Mouse (Mus musculus): ENCODE measurements at regions not wholly inside any gene's neighbourhood (a gene's known extent, or its start where the extent isn't known, plus 50 kb on each side); places are given as distances from the start of the nearest gene placed in this dataset.
A peak's percentile ranks its signal among the peaks of the same experiment; 100 is the strongest.

GRCm38 (mm10) chr6:101904234-101905028, 526.7 kb upstream of the Pdzrn3 start:
- no peak overlapping the region for H3K27ac ChIP-seq (ENCODE audit: low read length)
- no peaks in the 10 kb centered on the region for H3K9me3 ChIP-seq (replicated peaks; ENCODE audit: control insufficient read depth, low read length)
- no peak overlapping the region for H3K9ac ChIP-seq (ENCODE audit: low read length)
- 48% methylated on average over 2 of the region's 2 CpGs for WGBS
- ATAC-seq (replicated peaks; ENCODE audit: extremely low read depth, insufficient read depth, low FRiP score): no peak
- no peaks in the 10 kb centered on the region for H3K36me3 ChIP-seq (ENCODE audit: control insufficient read depth, insufficient read depth)
- H3K4me3 ChIP-seq (ENCODE audit: low read length): no peak overlapping the region
- no peaks in the 10 kb centered on the region for H3K4me1 ChIP-seq (ENCODE audit: control insufficient read depth, insufficient read depth, low read length)
- no peaks in the 10 kb centered on the region for H3K27me3 ChIP-seq (ENCODE audit: control insufficient read depth, insufficient read depth, low read length)
- H3K4me2 ChIP-seq (ENCODE audit: low read depth, low read length): no peak overlapping the region

GRCm38 (mm10) chr6:101902276-101902675, 524.6 kb upstream of the Pdzrn3 start:
- Histone ChIP-seq H3K4me2 (ENCODE audit: low read depth, low read length) (no peak overlapping the region), H3K4me3 (ENCODE audit: low read length) (no peak overlapping the region), H3K36me3 (ENCODE audit: control insufficient read depth, insufficient read depth) (no peaks in the 10 kb centered on the region), H3K4me1 (ENCODE audit: control insufficient read depth, insufficient read depth, low read length) (no peaks in the 10 kb centered on the region), H3K9me3 (replicated peaks; ENCODE audit: control insufficient read depth, low read length) (no peaks in the 10 kb centered on the region), H3K27me3 (ENCODE audit: control insufficient read depth, insufficient read depth, low read length) (no peaks in the 10 kb centered on the region), H3K9ac (ENCODE audit: low read length) (no peak overlapping the region), H3K27ac (ENCODE audit: low read length) (no peak overlapping the region)
- WGBS: 67% methylated on average over 2 of the region's 2 CpGs
- no peak for ATAC-seq (replicated peaks; ENCODE audit: extremely low read depth, insufficient read depth, low FRiP score)

GRCm38 (mm10) chr6:101898544-101898943, 520.8 kb upstream of the Pdzrn3 start:
- Histone ChIP-seq H3K27me3 (ENCODE audit: control insufficient read depth, insufficient read depth, low read length) (no peaks in the 10 kb centered on the region), H3K4me2 (ENCODE audit: low read depth, low read length) (no peak overlapping the region), H3K4me3 (ENCODE audit: low read length) (no peak overlapping the region), H3K27ac (ENCODE audit: low read length) (peak overlapping the region; percentile 65), H3K9me3 (replicated peaks; ENCODE audit: control insufficient read depth, low read length) (no peaks in the 10 kb centered on the region), H3K9ac (ENCODE audit: low read length) (no peak overlapping the region), H3K36me3 (ENCODE audit: control insufficient read depth, insufficient read depth) (no peaks in the 10 kb centered on the region), H3K4me1 (ENCODE audit: control insufficient read depth, insufficient read depth, low read length) (0 out of 2 replicates have a peak, but pooled peaks cover 2% of the 10 kb centered on the region)
- WGBS: 49% methylated on average over 4 of the region's 4 CpGs
- peak; percentile 98 for ATAC-seq (replicated peaks; ENCODE audit: extremely low read depth, insufficient read depth, low FRiP score)

GRCm38 (mm10) chr6:101890655-101891054, 513.0 kb upstream of the Pdzrn3 start:
- H3K4me3 ChIP-seq (ENCODE audit: low read length): no peak overlapping the region
- H3K9ac ChIP-seq (ENCODE audit: low read length): no peak overlapping the region
- H3K4me2 ChIP-seq (ENCODE audit: low read depth, low read length): no peak overlapping the region
- no peaks in the 10 kb centered on the region for H3K9me3 ChIP-seq (replicated peaks; ENCODE audit: control insufficient read depth, low read length)
- ATAC-seq (replicated peaks; ENCODE audit: extremely low read depth, insufficient read depth, low FRiP score): no peak
- H3K4me1 ChIP-seq (ENCODE audit: control insufficient read depth, insufficient read depth, low read length): no peaks in the 10 kb centered on the region
- no peak overlapping the region for H3K27ac ChIP-seq (ENCODE audit: low read length)
- H3K36me3 ChIP-seq (ENCODE audit: control insufficient read depth, insufficient read depth): no peaks in the 10 kb centered on the region
- no peaks in the 10 kb centered on the region for H3K27me3 ChIP-seq (ENCODE audit: control insufficient read depth, insufficient read depth, low read length)

GRCm38 (mm10) chr6:101882938-101883337, 505.2 kb upstream of the Pdzrn3 start:
- Histone ChIP-seq H3K27me3 (ENCODE audit: control insufficient read depth, insufficient read depth, low read length) (no peaks in the 10 kb centered on the region), H3K4me1 (ENCODE audit: control insufficient read depth, insufficient read depth, low read length) (peaks cover 6% of the 10 kb centered on the region; the same call in 1 of the 2 replicates), H3K4me3 (ENCODE audit: low read length) (no peak overlapping the region), H3K27ac (ENCODE audit: low read length) (no peak overlapping the region), H3K9ac (ENCODE audit: low read length) (no peak overlapping the region), H3K4me2 (ENCODE audit: low read depth, low read length) (no peak overlapping the region), H3K36me3 (ENCODE audit: control insufficient read depth, insufficient read depth) (no peaks in the 10 kb centered on the region), H3K9me3 (replicated peaks; ENCODE audit: control insufficient read depth, low read length) (no peaks in the 10 kb centered on the region)
- 35% methylated on average over 4 of the region's 4 CpGs for WGBS
- ATAC-seq (replicated peaks; ENCODE audit: extremely low read depth, insufficient read depth, low FRiP score): no peak; the same call in 1 of the 2 replicates

- H3K4me1 ChIP-seq (ENCODE audit: control insufficient read depth, insufficient read depth, low read length): no peaks in the 10 kb centered on the region
- H3K4me3 ChIP-seq (ENCODE audit: low read length): no peak overlapping the region
- no peak overlapping the region for H3K27ac ChIP-seq (ENCODE audit: low read length)
- H3K9ac ChIP-seq (ENCODE audit: low read length): no peak overlapping the region
- H3K36me3 ChIP-seq (ENCODE audit: control insufficient read depth, insufficient read depth): no peaks in the 10 kb centered on the region
- no peak overlapping the region for H3K4me2 ChIP-seq (ENCODE audit: low read depth, low read length)
- no peak for ATAC-seq (replicated peaks; ENCODE audit: extremely low read depth, insufficient read depth, low FRiP score)
- H3K9me3 ChIP-seq (replicated peaks; ENCODE audit: control insufficient read depth, low read length): no peaks in the 10 kb centered on the region
- no peaks in the 10 kb centered on the region for H3K27me3 ChIP-seq (ENCODE audit: control insufficient read depth, insufficient read depth, low read length)
- WGBS: 74% methylated on average over 1 of the region's 1 CpGs
These were observed 497.2 kb upstream of the Pdzrn3 start for GRCm38 (mm10) chr6:101874894-101875293.

DNA sequence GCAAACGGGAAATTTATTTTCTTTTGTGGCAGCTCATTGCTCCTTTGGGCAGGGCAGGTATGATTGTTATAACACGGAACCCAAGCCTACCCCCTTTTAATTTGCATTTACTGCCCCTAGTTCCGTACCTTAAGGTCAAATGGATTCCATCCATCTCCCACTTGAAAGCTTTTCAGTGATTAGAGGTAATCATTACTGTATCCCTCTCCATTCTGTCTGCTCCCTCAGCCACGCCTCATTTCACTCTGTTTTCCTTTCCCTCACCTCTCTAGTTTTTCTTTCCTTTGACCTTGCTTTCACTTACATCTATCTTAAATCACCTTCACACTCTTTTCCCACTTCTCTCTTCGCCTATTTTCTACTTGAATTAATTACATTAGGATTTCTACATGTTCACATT, 481.2 kb upstream of the Pdzrn3 start:
- no peak for ATAC-seq (replicated peaks; ENCODE audit: extremely low read depth, insufficient read depth, low FRiP score)
- no peaks in the 10 kb centered on the region for H3K27me3 ChIP-seq (ENCODE audit: control insufficient read depth, insufficient read depth, low read length)
- H3K9ac ChIP-seq (ENCODE audit: low read length): no peak overlapping the region
- no peak overlapping the region for H3K4me2 ChIP-seq (ENCODE audit: low read depth, low read length)
- no peak overlapping the region for H3K4me3 ChIP-seq (ENCODE audit: low read length)
- 66% methylated on average over 5 of the region's 5 CpGs for WGBS
- H3K36me3 ChIP-seq (ENCODE audit: control insufficient read depth, insufficient read depth): no peaks in the 10 kb centered on the region
- H3K4me1 ChIP-seq (ENCODE audit: control insufficient read depth, insufficient read depth, low read length): no peaks in the 10 kb centered on the region
- no peak overlapping the region for H3K27ac ChIP-seq (ENCODE audit: low read length)
- no peaks in the 10 kb centered on the region for H3K9me3 ChIP-seq (replicated peaks; ENCODE audit: control insufficient read depth, low read length)

DNA sequence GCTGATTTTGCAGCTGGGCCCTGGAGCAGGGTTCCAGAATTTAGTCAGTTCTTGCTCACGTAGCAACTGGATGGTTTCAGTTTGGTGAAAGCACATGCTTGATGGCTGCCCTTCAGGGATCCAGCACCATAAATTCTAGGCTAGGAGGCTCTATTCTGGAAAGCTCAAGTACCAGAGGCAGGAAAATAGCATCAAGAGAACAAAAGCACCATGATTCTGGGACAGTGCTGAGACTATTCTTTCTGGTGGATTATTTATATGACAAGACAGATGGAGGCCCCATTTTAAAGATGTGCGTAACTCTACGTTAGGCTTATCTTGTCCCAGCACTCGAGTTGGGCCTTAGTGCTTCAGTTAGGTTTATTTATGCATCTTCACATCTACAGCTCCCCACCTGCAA, 463.0 kb upstream of the Pdzrn3 start:
- Histone ChIP-seq H3K9me3 (replicated peaks; ENCODE audit: control insufficient read depth, low read length) (peaks cover 4% of the 10 kb centered on the region; the same call in 1 of the 2 replicates), H3K36me3 (ENCODE audit: control insufficient read depth, insufficient read depth) (no peaks in the 10 kb centered on the region), H3K27me3 (ENCODE audit: control insufficient read depth, insufficient read depth, low read length) (no peaks in the 10 kb centered on the region), H3K4me2 (ENCODE audit: low read depth, low read length) (no peak overlapping the region), H3K9ac (ENCODE audit: low read length) (no peak overlapping the region), H3K27ac (ENCODE audit: low read length) (no peak overlapping the region), H3K4me3 (ENCODE audit: low read length) (no peak overlapping the region), H3K4me1 (ENCODE audit: control insufficient read depth, insufficient read depth, low read length) (no peaks in the 10 kb centered on the region; the same call in 1 of the 2 replicates)
- no peak for ATAC-seq (replicated peaks; ENCODE audit: extremely low read depth, insufficient read depth, low FRiP score)
- WGBS: 83% methylated on average over 4 of the region's 4 CpGs

- no peaks in the 10 kb centered on the region for H3K36me3 ChIP-seq (ENCODE audit: control insufficient read depth, insufficient read depth)
- H3K4me2 ChIP-seq (ENCODE audit: low read depth, low read length): no peak overlapping the region
- no peak for ATAC-seq (replicated peaks; ENCODE audit: extremely low read depth, insufficient read depth, low FRiP score)
- peaks cover 4% of the 10 kb centered on the region; the same call in 1 of the 2 replicates for H3K9me3 ChIP-seq (replicated peaks; ENCODE audit: control insufficient read depth, low read length)
- 59% methylated on average over 6 of the region's 6 CpGs for WGBS
- no peak overlapping the region for H3K27ac ChIP-seq (ENCODE audit: low read length)
- H3K27me3 ChIP-seq (ENCODE audit: control insufficient read depth, insufficient read depth, low read length): no peaks in the 10 kb centered on the region
- no peak overlapping the region for H3K4me3 ChIP-seq (ENCODE audit: low read length)
- no peak overlapping the region for H3K9ac ChIP-seq (ENCODE audit: low read length)
- no peaks in the 10 kb centered on the region; the same call in 1 of the 2 replicates for H3K4me1 ChIP-seq (ENCODE audit: control insufficient read depth, insufficient read depth, low read length)
These were observed 459.9 kb upstream of the Pdzrn3 start for GRCm38 (mm10) chr6:101837563-101837962.

Data from heart, embryonic 16.5 days (tissue).